Mouse (Mus musculus) mammary gland, adult 2 months (tissue): ENCODE measurements around the gene Adam19. TPM values are rescaled to one million over a fixed set of nuclear protein-coding genes. Genes with fewer than 3 reads are reported as not detected.

ENCODE experiments used
- polyA plus RNA-seq: library from polyadenylated mRNA; depleted of rRNA; stranded (reverse); fragments of >200 nt; gene quantifications from 2 replicates; pipeline ENCODE4 v1.2.3, GENCODE M21; 2012; ENCODE audit warnings: low replicate concordance; rRNA removed

The Adam19 gene
- polyA plus RNA-seq, result 16.2 and 21.2 TPM in 2 replicates

GRCm38 (mm10) chr11:46055896-46056769 lies at the start of gene Adam19:
Adam19 (plus strand) TSS chr11:46055992.

DNA sequence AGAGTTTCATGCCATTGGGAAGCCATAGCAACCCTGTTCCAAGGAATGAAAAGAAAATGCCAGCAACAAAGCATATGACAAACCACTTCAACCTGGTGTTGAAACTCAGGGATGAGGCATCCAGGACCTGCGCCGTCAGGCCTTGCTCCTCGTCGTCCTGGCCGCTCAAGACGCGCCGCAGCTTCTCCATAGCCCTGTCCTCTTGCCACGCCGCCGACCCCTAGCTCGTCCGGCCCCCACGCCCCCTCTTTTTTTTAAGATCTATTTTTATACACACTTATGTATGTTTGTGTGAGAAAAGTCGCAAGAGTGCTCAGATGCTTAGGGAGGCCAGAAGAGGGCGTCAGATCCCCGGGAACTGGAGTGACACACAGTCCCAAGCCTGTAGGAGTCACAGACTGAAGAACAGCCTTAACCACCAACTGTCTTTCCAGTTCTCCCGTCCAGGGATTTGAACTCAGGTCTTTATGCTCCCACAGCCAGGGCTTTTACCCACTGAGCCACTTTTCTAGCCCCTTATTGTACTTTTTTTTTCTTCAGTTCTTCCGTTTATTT lies 3.6 kb upstream of the Adam19 start, which contains the start of gene Gm12166:
TSS of gene Gm12166 (minus strand) at position 217 of the 555 bp plus-strand sequence.

DNA sequence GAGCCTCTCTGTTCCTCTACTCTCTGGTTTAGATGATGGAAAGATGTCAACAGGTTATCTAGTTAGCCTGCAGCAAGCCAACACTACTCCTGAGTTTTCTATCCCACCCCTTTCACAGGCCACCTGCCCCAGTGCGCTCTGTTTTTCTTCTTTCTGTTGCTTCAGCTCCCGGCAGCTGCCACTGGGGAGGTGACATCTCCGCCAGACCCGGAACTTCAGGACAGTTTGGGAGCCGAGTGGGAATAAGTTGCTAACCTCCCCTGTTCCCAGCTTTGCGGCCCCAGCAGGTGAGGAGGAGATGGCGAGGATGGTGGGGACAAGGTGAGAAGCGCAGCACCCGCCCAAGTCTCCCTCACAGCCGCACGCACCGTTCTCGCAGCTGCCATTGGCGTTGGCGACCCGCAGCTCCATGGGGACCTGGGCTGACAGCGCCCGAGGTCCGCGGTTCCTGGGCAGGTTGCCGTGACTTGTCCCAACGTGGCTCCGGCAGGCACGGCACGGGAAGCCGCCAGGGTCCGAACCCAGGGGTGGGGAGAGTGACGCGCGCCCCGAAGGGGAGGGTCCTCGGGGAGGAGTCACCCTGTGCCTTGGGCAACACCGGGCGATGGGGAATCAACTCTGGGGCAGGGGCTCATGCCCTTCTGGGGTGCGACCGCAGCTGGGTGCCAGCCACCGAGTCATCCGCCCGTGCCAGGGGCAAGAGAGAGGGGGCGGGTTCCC lies 110.2 kb downstream of the Adam19 start, which contains the start of gene Nipal4:
TSS of gene Nipal4 (minus strand) at position 643 of the 720 bp plus-strand sequence.

Other genes with a start within 250 kb of the Adam19 start
- gene Clint1, start 203.9 kb upstream of the Adam19 start, polyA plus RNA-seq, result 39.7 and 54.0 TPM in 2 replicates
- gene Lsm11, start 111.1 kb upstream of the Adam19 start, polyA plus RNA-seq, result 3.4 and 7.4 TPM in 2 replicates
- 4.9 and 10.8 TPM in 2 replicates for gene Thg1l, start 100.5 kb upstream of the Adam19 start, polyA plus RNA-seq
- 0.04 and 0.26 TPM in 2 replicates for gene Sox30, start 75.7 kb upstream of the Adam19 start, polyA plus RNA-seq
- gene Gm12166, start 3.7 kb upstream of the Adam19 start, polyA plus RNA-seq, result 12.0 and 35.2 TPM in 2 replicates
- 0.87 and 3.2 TPM in 2 replicates for gene Nipal4, start 110.5 kb downstream of the Adam19 start, polyA plus RNA-seq
- 0.07 and 0.68 TPM in 2 replicates for gene Fndc9, start 179.5 kb downstream of the Adam19 start, polyA plus RNA-seq